Mouse (Mus musculus) right cerebral cortex, postnatal 4 days (tissue): ENCODE measurements around the gene Gabbr2.

ENCODE experiments used
- DNase-seq: peaks from one replicate; pipeline ENCODE4 v3.0.0-alpha.2; 2022

Gabbr2 gene

GRCm38 (mm10) chr4:46806876-46807275 is 184.8 kb downstream of the Gabbr2 start:
- no peak for DNase-seq

GRCm38 (mm10) chr4:46805910-46806309 is 185.8 kb downstream of the Gabbr2 start:
- no peak for DNase-seq

- DNase-seq: no peak
These were observed 189.3 kb downstream of the Gabbr2 start for GRCm38 (mm10) chr4:46802386-46802785.

- no peak for DNase-seq
These were observed 191.8 kb downstream of the Gabbr2 start for GRCm38 (mm10) chr4:46799904-46800303.

GRCm38 (mm10) chr4:46795707-46796106 is 196.0 kb downstream of the Gabbr2 start:
- DNase-seq: peak; percentile 34

- no peak for DNase-seq
These were observed 197.1 kb downstream of the Gabbr2 start for GRCm38 (mm10) chr4:46794583-46794982.

- DNase-seq: peak; percentile 66
These were observed 199.2 kb downstream of the Gabbr2 start for GRCm38 (mm10) chr4:46792280-46793026.

GRCm38 (mm10) chr4:46791268-46791951 is 200.3 kb downstream of the Gabbr2 start:
- DNase-seq: no peak

GRCm38 (mm10) chr4:46790609-46791267 is 200.9 kb downstream of the Gabbr2 start:
- no peak for DNase-seq

- no peak for DNase-seq
These were observed 207.1 kb downstream of the Gabbr2 start for GRCm38 (mm10) chr4:46784430-46785049.

- DNase-seq: peak; percentile 30
These were observed 210.6 kb downstream of the Gabbr2 start for GRCm38 (mm10) chr4:46781109-46781508.

- no peak for DNase-seq
These were observed 215.7 kb downstream of the Gabbr2 start for GRCm38 (mm10) chr4:46775959-46776358.

GRCm38 (mm10) chr4:46774652-46775051 is 217.0 kb downstream of the Gabbr2 start:
- no peak for DNase-seq

GRCm38 (mm10) chr4:46773243-46773642 is 218.4 kb downstream of the Gabbr2 start:
- no peak for DNase-seq

- no peak for DNase-seq
These were observed 219.1 kb downstream of the Gabbr2 start for GRCm38 (mm10) chr4:46772591-46772990.

- DNase-seq: no peak
These were observed 220.6 kb downstream of the Gabbr2 start for GRCm38 (mm10) chr4:46771116-46771515.

- no peak for DNase-seq
These were observed 221.0 kb downstream of the Gabbr2 start for GRCm38 (mm10) chr4:46770635-46771034.

- no peak for DNase-seq
These were observed 221.6 kb downstream of the Gabbr2 start for GRCm38 (mm10) chr4:46770090-46770489.

GRCm38 (mm10) chr4:46766326-46766725 is 225.3 kb downstream of the Gabbr2 start:
- no peak for DNase-seq

GRCm38 (mm10) chr4:46759838-46760237 is 231.8 kb downstream of the Gabbr2 start:
- no peak for DNase-seq

GRCm38 (mm10) chr4:46758340-46759041 is 233.2 kb downstream of the Gabbr2 start:
- no peak for DNase-seq

GRCm38 (mm10) chr4:46754407-46755194 is 237.1 kb downstream of the Gabbr2 start:
- DNase-seq: no peak
